Mouse (Mus musculus) gastrocnemius, postnatal 14 days (tissue): ENCODE data around the gene Sephs1. TPM values are rescaled to one million over a fixed set of nuclear protein-coding genes. Genes with fewer than 3 reads are reported as not detected.
"Not testable (repeated sequence)": the region's sequence is repeated elsewhere in the genome, so short reads cannot be mapped to it uniquely, and the experiment has no call there.

Experiments
- DNase-seq: peaks from one replicate; pipeline ENCODE4 v3.0.0; 2021; ENCODE audit warnings: mixed read lengths
- intact Hi-C: fragments of 180-260 bp; cut with DNase I; formaldehyde crosslinking; loops from one replicate; pipeline ENCODE4 v1.15.1; 2025; ENCODE audit warnings: low total_unique reads
- total RNA-seq, 2 experiments: library from RNA; stranded (reverse); gene quantifications; 2 replicates each; pipeline ENCODE4 v1.2.3; 2021

Sephs1 gene
- total RNA-seq, 2 experiments from 2014 or later, result 16.5 to 21.1 TPM

GRCm38 (mm10) chr2:4900624-4901023 lies 19.3 kb downstream of the Sephs1 start:
- no peak for DNase-seq
- intact Hi-C loops, result no loop called here

DNA sequence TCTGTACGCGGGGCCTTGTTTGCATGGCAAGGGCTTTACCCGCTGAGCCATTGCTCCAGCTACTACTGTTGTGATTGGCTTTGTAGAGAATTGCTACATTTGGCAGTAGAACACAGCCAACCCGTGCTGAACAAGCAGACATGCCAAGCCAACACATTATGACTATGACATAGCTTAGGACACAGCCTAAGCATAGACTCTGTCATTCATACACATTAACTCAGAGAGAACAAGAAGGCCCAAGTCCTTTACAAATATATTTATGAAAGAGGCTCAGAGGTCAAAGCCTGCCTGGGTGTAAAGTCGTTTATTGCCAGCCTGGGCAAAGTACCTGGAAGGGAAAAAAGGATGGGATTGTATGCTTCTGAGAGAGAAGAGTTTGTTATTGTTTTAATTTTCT lies 21.0 kb downstream of the Sephs1 start:
- no peak for DNase-seq
- intact Hi-C loops, result no loop called here

DNA sequence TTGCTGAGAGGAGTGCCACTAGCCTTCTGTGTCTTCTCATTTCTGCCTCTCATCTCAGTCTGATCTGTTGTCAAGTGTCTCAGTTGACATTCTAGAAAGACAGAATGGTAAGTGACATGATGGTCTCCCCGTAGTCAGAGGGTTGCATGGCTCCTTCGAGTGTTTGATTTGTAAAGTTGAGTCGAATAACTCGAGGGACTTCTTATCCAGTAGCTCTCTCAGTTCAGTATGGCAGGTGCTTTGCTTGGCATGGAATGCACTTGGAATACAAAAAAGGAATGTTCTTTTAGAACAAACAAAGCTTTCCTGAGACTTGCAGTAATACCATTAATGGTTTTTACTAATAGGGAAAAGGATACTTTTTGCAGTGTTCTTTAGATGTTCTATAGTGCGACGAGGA lies 25.8 kb downstream of the Sephs1 start:
- intact Hi-C loops, result no loop called here
- no peak for DNase-seq

DNA sequence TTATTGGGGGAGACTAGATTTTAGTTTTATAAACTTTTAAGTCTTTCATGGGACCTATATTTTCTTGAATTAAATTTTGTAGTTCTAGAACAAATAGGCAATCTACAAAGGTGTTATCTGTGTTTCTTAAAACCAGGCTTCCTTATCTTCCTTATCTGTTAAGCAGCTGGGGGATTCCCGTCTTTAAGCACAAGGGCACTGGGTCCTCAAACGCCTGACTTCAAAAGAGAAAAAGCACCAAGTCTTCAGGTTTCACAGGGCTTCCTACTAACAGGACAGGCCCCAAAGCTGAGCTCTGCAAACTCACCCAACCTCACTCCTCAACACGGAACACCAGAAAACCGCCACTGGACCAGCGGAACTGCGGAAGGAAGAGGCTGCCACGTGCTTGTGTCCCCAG lies 26.6 kb downstream of the Sephs1 start:
- no peak for DNase-seq
- intact Hi-C loops, result no loop called here

GRCm38 (mm10) chr2:4908771-4909315 lies 27.5 kb downstream of the Sephs1 start:
- no peak for DNase-seq
- intact Hi-C loops, result no loop called here

DNA sequence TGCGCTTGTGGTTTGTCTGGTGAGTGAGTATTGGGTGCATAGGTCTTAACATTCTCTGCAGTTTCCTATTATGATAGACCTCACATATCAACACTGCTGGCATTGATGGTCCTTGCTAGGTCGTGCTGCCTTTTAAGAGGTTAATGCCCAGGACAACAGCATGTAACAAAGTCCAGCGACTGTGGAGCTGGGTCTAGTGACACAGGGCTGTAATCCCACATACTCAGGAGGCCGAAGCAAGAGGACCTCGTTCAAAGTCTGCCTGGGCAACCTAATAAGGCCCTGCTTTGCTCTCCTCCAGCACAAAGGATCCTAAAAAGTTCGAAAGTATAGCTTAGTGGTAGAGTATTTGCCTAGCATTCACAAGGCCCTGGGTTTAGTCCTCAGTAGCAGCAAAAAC lies 28.5 kb downstream of the Sephs1 start:
- no peak for DNase-seq
- intact Hi-C loops, result no loop called here

- intact Hi-C loops, result no loop called here
- DNase-seq, result no peak
These were observed 29.2 kb downstream of the Sephs1 start for GRCm38 (mm10) chr2:4910521-4910920.

GRCm38 (mm10) chr2:4913949-4914348 lies 32.6 kb downstream of the Sephs1 start:
- intact Hi-C loops, result no loop called here
- DNase-seq, result no peak

GRCm38 (mm10) chr2:4916037-4916436 lies 34.7 kb downstream of the Sephs1 start:
- DNase-seq, result no peak

GRCm38 (mm10) chr2:4917326-4918021 lies 36.1 kb downstream of the Sephs1 start:
- DNase-seq, result peak; percentile 14

More at GRCm38 (mm10) chr2:4916037-4916436, 34.7 kb downstream of the Sephs1 start:
- intact Hi-C loops, result loop anchor here (5.0 kb wide), 1 partner anchor 111 kb away; no protein-coding TSS in a partner anchor

DNA sequence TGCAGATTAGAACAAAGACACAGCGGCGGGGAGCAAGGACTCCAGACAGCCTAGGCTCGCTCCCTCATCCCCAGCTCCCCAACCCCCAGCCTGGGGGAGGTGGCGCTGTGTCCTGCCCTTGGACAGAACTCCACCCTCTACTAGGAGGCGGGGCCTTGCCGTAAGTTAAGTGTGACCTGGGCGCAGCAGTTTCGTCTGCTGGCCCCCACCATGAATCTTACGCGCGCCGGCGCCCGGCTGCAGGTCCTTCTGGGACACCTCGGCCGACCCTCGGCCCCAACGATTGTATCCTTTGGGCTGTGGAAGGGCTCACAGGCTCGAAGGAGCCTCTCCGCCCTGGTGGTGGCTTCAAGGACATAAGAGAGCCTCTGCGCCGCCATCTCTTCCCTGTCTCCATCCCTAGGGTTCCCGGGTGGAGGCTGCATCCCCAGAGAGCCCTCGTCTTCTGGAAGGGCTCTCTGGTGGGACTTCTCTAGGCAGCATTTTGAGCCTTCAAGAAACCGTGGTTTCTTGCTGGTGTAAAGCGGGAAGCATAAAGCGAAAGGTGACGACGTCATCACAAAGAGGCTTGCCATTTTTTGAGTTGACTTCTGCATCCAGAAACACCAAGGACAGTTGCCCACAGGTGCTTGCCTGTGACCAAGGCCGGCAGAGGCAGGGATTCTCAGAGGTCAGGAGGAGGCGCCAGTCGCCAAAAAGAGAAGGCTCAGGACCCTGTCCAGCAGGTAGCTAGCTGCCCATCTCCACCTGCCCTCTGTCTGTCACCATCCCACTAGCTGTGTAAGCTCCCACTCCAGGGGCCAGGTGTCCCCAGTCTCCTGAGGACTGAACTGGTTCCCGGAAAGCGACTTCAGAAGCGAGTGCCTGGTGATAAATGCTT lies 37.7 kb downstream of the Sephs1 start, which contains the start of gene Phyh:
Gene Phyh, plus strand, starts transcription at position 160 of the 880 bp plus-strand sequence.
- peak; percentile 89 for DNase-seq
- intact Hi-C loops, result loop anchor here (5.0 kb wide), 1 partner anchor 108 kb away; no protein-coding TSS in a partner anchor

More at GRCm38 (mm10) chr2:4917326-4918021, 36.1 kb downstream of the Sephs1 start:
- intact Hi-C loops, result loop anchor here (5.0 kb wide), 1 partner anchor 110 kb away; no protein-coding TSS in a partner anchor

- intact Hi-C loops, result no loop called here
- no peak for DNase-seq
These were observed 39.7 kb downstream of the Sephs1 start for GRCm38 (mm10) chr2:4921019-4921418.

GRCm38 (mm10) chr2:4922476-4923164 lies 41.3 kb downstream of the Sephs1 start:
- no peak for DNase-seq
- intact Hi-C loops, result no loop called here

DNA sequence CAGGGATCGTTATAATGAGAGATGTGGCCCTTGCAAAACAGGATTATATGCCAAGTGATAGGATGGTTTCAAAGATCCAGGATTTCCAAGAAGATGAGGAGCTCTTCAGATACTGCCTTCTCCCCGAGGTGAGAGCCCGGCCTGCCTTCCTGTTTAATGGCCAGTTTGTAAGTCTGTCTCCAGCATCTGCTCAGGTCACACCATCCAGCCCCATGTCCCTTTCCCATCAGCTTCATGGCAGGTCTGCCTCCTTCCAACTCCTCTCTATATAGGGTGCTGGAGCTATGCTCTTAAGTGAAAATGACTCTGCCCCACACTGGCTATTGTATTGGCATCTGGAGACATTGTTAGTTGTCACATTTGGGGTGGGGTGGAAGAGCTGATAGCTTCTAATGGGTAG lies 46.0 kb downstream of the Sephs1 start:
- no peak for DNase-seq

GRCm38 (mm10) chr2:4929230-4929629 lies 47.9 kb downstream of the Sephs1 start:
- intact Hi-C loops, result no loop called here
- no peak for DNase-seq

More for the DNA sequence above, 46.0 kb downstream of the Sephs1 start:
- intact Hi-C loops, result no loop called here

DNA sequence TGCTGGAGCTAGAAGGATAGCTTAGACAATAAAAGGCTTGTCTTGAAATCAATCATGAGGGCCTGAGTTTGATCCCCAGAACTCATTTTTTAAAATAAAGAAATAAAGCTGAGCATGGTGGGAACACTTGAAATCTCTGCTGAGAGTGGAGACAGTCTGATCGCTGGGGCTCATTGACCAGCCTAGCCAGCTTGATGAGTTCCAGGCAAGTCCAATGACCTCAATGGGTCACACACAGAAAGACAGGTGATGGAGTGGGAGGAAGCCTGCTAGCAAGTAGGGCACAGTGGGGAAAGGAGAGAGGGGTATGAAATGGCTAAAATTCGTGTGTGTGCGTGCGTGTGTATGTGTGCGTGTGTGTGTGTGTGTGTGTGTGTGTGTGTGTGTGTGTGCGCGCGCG lies 53.2 kb downstream of the Sephs1 start:
- intact Hi-C loops, result no loop called here
- DNase-seq, result no peak

DNA sequence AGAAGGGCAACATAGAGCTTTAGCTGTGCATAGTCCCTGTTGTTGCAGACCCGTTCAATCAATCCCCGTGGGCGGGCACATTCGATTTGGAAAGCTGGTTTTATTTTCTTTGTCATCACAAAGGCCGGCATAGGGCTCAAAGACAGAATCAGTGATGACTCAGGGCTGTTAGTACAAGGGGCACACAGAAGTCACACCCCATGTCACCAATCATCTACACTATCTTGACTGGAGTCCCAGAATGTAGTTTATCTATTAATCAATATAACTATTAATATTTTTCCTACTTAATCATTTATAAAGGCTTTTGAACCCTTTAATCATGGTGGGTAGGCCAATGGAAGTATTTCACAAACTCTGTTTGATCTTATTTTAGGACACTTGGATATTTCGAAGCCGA lies 56.6 kb downstream of the Sephs1 start:
- no peak for DNase-seq
- intact Hi-C loops, result no loop called here

- intact Hi-C loops, result no loop called here
- DNase-seq, result no peak
These were observed 59.5 kb downstream of the Sephs1 start for GRCm38 (mm10) chr2:4940861-4941260.

DNA sequence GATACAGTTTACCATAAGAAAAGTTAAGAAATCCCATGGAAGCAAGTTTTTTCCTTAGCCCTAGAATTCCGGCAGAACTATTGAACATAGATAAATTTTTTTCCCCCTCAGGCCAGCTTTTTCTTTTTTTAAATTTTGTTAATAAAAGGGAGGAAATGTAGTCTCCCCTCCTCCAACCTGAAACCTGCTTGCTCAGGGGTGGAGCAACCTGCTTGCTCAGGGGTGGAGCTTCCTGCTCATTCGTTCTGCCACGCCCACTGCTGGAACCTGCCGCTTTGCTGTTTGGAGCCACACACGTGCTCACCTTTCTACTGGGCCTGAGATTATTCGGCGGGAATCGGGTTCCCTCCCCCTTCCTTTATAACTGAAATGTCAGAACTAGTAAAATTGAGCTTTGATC lies 68.3 kb downstream of the Sephs1 start:
- intact Hi-C loops, DNase-seq: not testable (repeated sequence)

GRCm38 (mm10) chr2:4950986-4951385 lies 69.6 kb downstream of the Sephs1 start:
- intact Hi-C loops, result no loop called here
- DNase-seq, result no peak
